Mouse (Mus musculus) cortical plate, adult 2 months (tissue): ENCODE results near the gene Zfp146. TPM values are rescaled to one million over a fixed set of nuclear protein-coding genes. Genes with fewer than 3 reads are reported as not detected.
"Not testable (repeated sequence)": the region's sequence is repeated elsewhere in the genome, so short reads cannot be mapped to it uniquely, and the experiment has no call there.

Experiments used
- H3K27ac ChIP-seq: fragments of 200-500 bp; 2 replicates; pipeline ENCODE4 v1.5.1; 2012; ENCODE audit warnings: low read length, control low read depth, inconsistent platforms; ENCODE audit not compliant: insufficient read depth
- H3K4me1 ChIP-seq: fragments of 200-500 bp; 2 replicates; pipeline ENCODE4 v1.6.1; 2011; ENCODE audit warnings: low read length; ENCODE audit not compliant: control insufficient read depth, insufficient read depth
- H3K4me3 ChIP-seq: fragments of 200-500 bp; 2 replicates; pipeline ENCODE4 v1.5.1; 2011; ENCODE audit warnings: mild to moderate bottlenecking, low read length, control low read depth; ENCODE audit not compliant: insufficient read depth
- CTCF ChIP-seq: fragments of 200-500 bp; IDR thresholded peaks from 2 replicates; pipeline ENCODE4 v1.5.1; 2011; ENCODE audit warnings: mild to moderate bottlenecking, control low read depth, low read length; ENCODE audit not compliant: insufficient read depth; ENCODE audit errors: extremely low read depth
- POLR2A ChIP-seq: fragments of 200-500 bp; IDR thresholded peaks from 2 replicates; pipeline ENCODE4 v1.6.1; 2011; ENCODE audit warnings: mild to moderate bottlenecking, low read length, control low read depth; ENCODE audit not compliant: insufficient read depth; ENCODE audit errors: extremely low read depth
- polyA plus RNA-seq: library from polyadenylated mRNA; depleted of rRNA; stranded (reverse); fragments of >200 nt; gene quantifications from 2 replicates; pipeline ENCODE4 v1.2.3, GENCODE M21; 2012; rRNA removed

Zfp146 gene
- polyA plus RNA-seq = 33.5 and 35.2 TPM in 2 replicates

- TF ChIP-seq CTCF (no peak), POLR2A (peak; percentile 68)
- peak within 1 kb of the TSS; percentile 63 for H3K4me3 ChIP-seq
- peaks cover 3% of the 10 kb centered on the region; the same call in 1 of the 2 replicates for H3K4me1 ChIP-seq
- peak within 1 kb of the TSS; percentile 85 for H3K27ac ChIP-seq
These were observed at the start of gene Zfp146 for GRCm38 (mm10) chr7:30169583-30170282. TSS of gene Zfp146 (minus strand) at chr7:30169750.

- Histone ChIP-seq H3K4me1 (peaks cover 3% of the 10 kb centered on the region; the same call in 1 of the 2 replicates), H3K4me3 (no peak overlapping the region), H3K27ac (no peak overlapping the region)
- no peak for TF ChIP-seq CTCF
- no peak for TF ChIP-seq POLR2A
These were observed 47.7 kb upstream of the Zfp146 start for GRCm38 (mm10) chr7:30217277-30217676.

GRCm38 (mm10) chr7:30216723-30217151, 47.2 kb upstream of the Zfp146 start:
- Histone ChIP-seq H3K4me1 (peaks cover 3% of the 10 kb centered on the region; the same call in 1 of the 2 replicates), H3K4me3 (no peak overlapping the region; the same call in 1 of the 2 replicates), H3K27ac (no peak overlapping the region)
- peak; percentile 72 for TF ChIP-seq CTCF
- TF ChIP-seq POLR2A = 0 out of 2 replicates have a peak, but pooled peaks have one; percentile 18

- TF ChIP-seq CTCF (no peak), POLR2A (no peak)
- H3K4me3 ChIP-seq = no peak overlapping the region
- peaks cover 3% of the 10 kb centered on the region; the same call in 1 of the 2 replicates for H3K4me1 ChIP-seq
- no peak overlapping the region for H3K27ac ChIP-seq
These were observed 46.3 kb upstream of the Zfp146 start for GRCm38 (mm10) chr7:30215875-30216274.

- TF ChIP-seq CTCF (no peak), POLR2A (no peak)
- Histone ChIP-seq H3K4me1 (no peaks in the 10 kb centered on the region), H3K27ac (no peak overlapping the region), H3K4me3 (no peak overlapping the region)
These were observed 44.3 kb upstream of the Zfp146 start for GRCm38 (mm10) chr7:30213881-30214280.

- no peak overlapping the region for H3K27ac ChIP-seq
- no peaks in the 10 kb centered on the region for H3K4me1 ChIP-seq
- no peak overlapping the region for H3K4me3 ChIP-seq
- TF ChIP-seq POLR2A (no peak), CTCF (no peak)
These were observed 41.5 kb upstream of the Zfp146 start for GRCm38 (mm10) chr7:30211025-30211424.

GRCm38 (mm10) chr7:30206364-30206763, 36.8 kb upstream of the Zfp146 start:
- H3K4me3 ChIP-seq = not testable (repeated sequence)

GRCm38 (mm10) chr7:30205383-30205782, 35.8 kb upstream of the Zfp146 start:
- H3K4me3 ChIP-seq = no peak overlapping the region
- no peak overlapping the region for H3K27ac ChIP-seq
- no peaks in the 10 kb centered on the region for H3K4me1 ChIP-seq
- TF ChIP-seq POLR2A (no peak), CTCF (peak; percentile 74)

More at GRCm38 (mm10) chr7:30206364-30206763, 36.8 kb upstream of the Zfp146 start:
- not testable (repeated sequence) for H3K27ac ChIP-seq, H3K4me1 ChIP-seq

- H3K4me1 ChIP-seq = no peaks in the 10 kb centered on the region
- no peak overlapping the region for H3K27ac ChIP-seq
- H3K4me3 ChIP-seq = no peak overlapping the region
- TF ChIP-seq POLR2A (no peak), CTCF (no peak)
These were observed 34.8 kb upstream of the Zfp146 start for GRCm38 (mm10) chr7:30204380-30204779.
